Mouse (Mus musculus): ENCODE results near the gene Abl2. TPM values are rescaled to one million over a fixed set of nuclear protein-coding genes. Genes with fewer than 3 reads are reported as not detected.

Abl2 gene
- polyA plus RNA-seq, 1 experiment from 2014 or later, result 3.9 TPM

GRCm38 (mm10) chr1:156543999-156544398 is 14.6 kb upstream of the Abl2 start:
- Histone ChIP-seq H3K9me3 (no peaks in the 10 kb centered on the region), H3K4me1 (no peaks in the 10 kb centered on the region), H3K9ac (no peak overlapping the region), H3K36me3 (no peaks in the 10 kb centered on the region), H3K4me2 (no peak overlapping the region), H3K4me3 (no peak overlapping the region), H3K27ac (no peak overlapping the region), H3K27me3 (no peaks in the 10 kb centered on the region)
- 12% methylated on average over 12 of the region's 12 CpGs for WGBS
- no peak for ATAC-seq (ENCODE audit: borderline replicate concordance, extremely low read depth, low FRiP score, low TSS enrichment)

DNA sequence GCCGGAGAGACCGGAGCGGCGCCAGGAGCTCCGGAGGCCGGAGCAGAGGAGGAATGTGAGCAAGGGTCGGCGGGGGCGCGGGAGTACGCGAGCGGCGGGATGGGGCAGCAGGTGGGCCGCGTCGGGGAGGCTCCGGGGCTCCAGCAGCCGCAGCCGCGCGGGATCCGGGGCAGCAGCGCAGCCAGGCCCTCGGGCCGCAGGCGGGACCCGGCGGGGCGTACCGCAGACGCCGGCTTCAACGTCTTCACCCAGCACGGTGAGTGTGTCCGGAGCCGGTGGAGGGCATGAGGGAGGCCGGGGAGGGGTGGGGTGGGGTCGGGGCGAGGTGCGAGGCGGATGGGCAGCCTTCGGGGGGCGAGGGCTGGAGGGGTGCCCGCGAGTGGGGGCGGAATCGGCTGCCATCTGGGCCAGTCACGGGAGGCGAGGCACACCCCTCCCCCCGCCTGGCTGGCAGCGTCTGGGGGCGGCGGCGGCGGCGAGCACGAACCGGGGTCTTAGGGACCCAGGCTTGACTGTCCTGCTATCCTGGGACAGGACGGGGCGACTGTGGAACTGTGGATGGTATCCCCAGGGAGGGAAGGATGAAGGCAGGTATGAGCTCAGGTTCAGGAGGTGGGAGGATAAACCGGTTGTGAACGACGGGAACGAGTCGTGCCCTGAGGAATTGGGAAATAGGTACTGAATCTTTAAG is 509 bp downstream of the Abl2 start:
- Histone ChIP-seq H3K4me1 (peaks cover 12% of the 10 kb centered on the region), H3K9me3 (no peaks in the 10 kb centered on the region), H3K27ac (peak overlapping the region; percentile 94), H3K9ac (peak overlapping the region; percentile 97), H3K4me3 (peak overlapping the region; percentile 97), H3K27me3 (no peaks in the 10 kb centered on the region), H3K4me2 (peak overlapping the region; percentile 68), H3K36me3 (no peaks in the 10 kb centered on the region)
- under 1% methylated on average over 52 of the region's 66 CpGs for WGBS
- ATAC-seq (ENCODE audit: borderline replicate concordance, extremely low read depth, low FRiP score, low TSS enrichment), result peak; percentile 65

DNA sequence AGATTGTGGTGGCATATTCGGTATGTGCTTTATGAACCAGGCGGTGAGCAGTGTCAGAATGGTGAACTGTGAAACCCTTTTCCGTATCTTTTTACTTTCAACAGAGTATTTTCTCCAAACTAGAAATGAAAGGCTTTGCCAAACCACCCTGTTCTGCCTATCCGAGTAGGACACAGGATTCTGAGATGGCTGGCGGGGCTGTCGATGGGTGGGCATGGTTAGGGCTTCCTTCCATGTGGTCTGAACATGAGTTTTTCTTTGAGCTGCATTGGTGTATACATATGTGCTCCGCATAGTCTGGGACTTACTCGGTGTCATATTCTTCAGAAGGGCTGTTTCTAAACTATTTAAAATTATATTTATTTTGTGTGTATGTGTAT is 1.0 kb downstream of the Abl2 start:
- Histone ChIP-seq H3K27me3 (no peaks in the 10 kb centered on the region), H3K9ac (peak overlapping the region; percentile 97), H3K27ac (peak overlapping the region; percentile 94), H3K9me3 (no peaks in the 10 kb centered on the region), H3K4me2 (peak overlapping the region; percentile 68), H3K36me3 (no peaks in the 10 kb centered on the region), H3K4me3 (peak overlapping the region; percentile 97), H3K4me1 (peaks cover 12% of the 10 kb centered on the region)
- ATAC-seq (ENCODE audit: borderline replicate concordance, extremely low read depth, low FRiP score, low TSS enrichment), result no peak
- 5% methylated on average over 8 of the region's 8 CpGs for WGBS

DNA sequence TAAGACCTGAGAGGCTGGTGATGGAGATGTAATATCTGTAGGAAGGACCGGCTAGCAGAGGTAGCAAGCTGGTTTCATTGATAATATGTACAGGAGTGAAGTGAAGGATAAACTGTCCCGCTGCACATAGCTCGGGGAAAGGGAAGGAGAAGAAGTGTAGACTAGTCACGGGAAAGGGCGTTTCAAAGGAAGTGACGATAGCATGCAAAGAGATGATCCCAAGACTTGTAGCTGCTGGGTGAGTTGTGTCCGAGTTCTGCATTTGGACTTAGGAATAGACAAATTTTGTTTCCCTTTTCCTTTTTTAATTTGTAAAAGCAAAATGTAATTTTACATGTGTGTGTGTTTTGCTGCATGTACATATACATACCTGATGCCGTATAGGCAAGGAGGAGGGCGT is 1.9 kb downstream of the Abl2 start:
- Histone ChIP-seq H3K4me3 (no peak overlapping the region), H3K9me3 (no peaks in the 10 kb centered on the region), H3K36me3 (0 out of 2 replicates have a peak, but pooled peaks cover 2% of the 10 kb centered on the region), H3K9ac (no peak overlapping the region), H3K27me3 (no peaks in the 10 kb centered on the region), H3K27ac (no peak overlapping the region), H3K4me2 (peak overlapping the region; percentile 68; the same call in 1 of the 2 replicates), H3K4me1 (peaks cover 12% of the 10 kb centered on the region)
- WGBS, result 77% methylated on average over 9 of the region's 9 CpGs
- no peak for ATAC-seq (ENCODE audit: borderline replicate concordance, extremely low read depth, low FRiP score, low TSS enrichment)

GRCm38 (mm10) chr1:156565328-156565727 is 6.7 kb downstream of the Abl2 start:
- ATAC-seq (ENCODE audit: borderline replicate concordance, extremely low read depth, low FRiP score, low TSS enrichment), result no peak
- 0 out of 2 replicates have a peak, but pooled peaks cover 2% of the 10 kb centered on the region for H3K36me3 ChIP-seq
- no peak overlapping the region for H3K27ac ChIP-seq
- 86% methylated on average over 2 of the region's 2 CpGs for WGBS
- H3K4me3 ChIP-seq, result no peak overlapping the region
- H3K27me3 ChIP-seq, result no peaks in the 10 kb centered on the region
- H3K4me2 ChIP-seq, result no peak overlapping the region
- H3K4me1 ChIP-seq, result peaks cover 13% of the 10 kb centered on the region
- H3K9ac ChIP-seq, result no peak overlapping the region
- H3K9me3 ChIP-seq, result no peaks in the 10 kb centered on the region

DNA sequence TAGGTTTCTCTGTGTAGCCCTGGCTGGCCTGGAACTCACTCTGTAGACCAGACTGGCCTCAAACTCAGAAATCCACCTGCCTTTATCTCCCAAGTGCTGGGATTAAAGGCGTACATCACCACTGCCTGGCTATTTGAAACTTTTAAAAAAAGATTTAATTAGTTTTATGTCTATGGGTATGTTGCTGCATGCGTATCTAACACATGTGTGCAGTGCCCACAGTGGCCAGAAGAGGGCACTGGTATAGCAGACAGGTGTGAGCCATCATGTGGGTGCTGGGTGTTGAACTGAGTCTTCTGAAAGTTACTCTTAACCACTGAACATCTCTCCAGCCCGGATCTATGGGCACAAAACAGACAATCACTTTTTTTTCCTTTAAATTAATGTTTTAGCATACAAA is 7.5 kb downstream of the Abl2 start:
- Histone ChIP-seq H3K9me3 (no peaks in the 10 kb centered on the region), H3K27me3 (no peaks in the 10 kb centered on the region), H3K27ac (no peak overlapping the region), H3K9ac (no peak overlapping the region), H3K36me3 (0 out of 2 replicates have a peak, but pooled peaks cover 2% of the 10 kb centered on the region), H3K4me1 (peaks cover 11% of the 10 kb centered on the region), H3K4me2 (no peak overlapping the region), H3K4me3 (no peak overlapping the region)
- ATAC-seq (ENCODE audit: borderline replicate concordance, extremely low read depth, low FRiP score, low TSS enrichment), result no peak
- 94% methylated on average over 3 of the region's 3 CpGs for WGBS

GRCm38 (mm10) chr1:156569615-156570014 is 11.0 kb downstream of the Abl2 start:
- no peak for ATAC-seq (ENCODE audit: borderline replicate concordance, extremely low read depth, low FRiP score, low TSS enrichment)
- no peak overlapping the region for H3K4me2 ChIP-seq
- H3K9me3 ChIP-seq, result no peaks in the 10 kb centered on the region
- no peak overlapping the region for H3K27ac ChIP-seq
- H3K4me3 ChIP-seq, result no peak overlapping the region
- 0 out of 2 replicates have a peak, but pooled peaks cover 2% of the 10 kb centered on the region for H3K36me3 ChIP-seq
- WGBS, result 81% methylated on average over 4 of the region's 4 CpGs
- H3K9ac ChIP-seq, result no peak overlapping the region
- peaks cover 11% of the 10 kb centered on the region for H3K4me1 ChIP-seq
- no peaks in the 10 kb centered on the region for H3K27me3 ChIP-seq

- Histone ChIP-seq H3K9ac (no peak overlapping the region), H3K27ac (no peak overlapping the region)
- ATAC-seq (ENCODE audit: borderline replicate concordance, extremely low read depth, low FRiP score, low TSS enrichment), result no peak
Observed at GRCm38 (mm10) chr1:156572952-156573351, 14.4 kb downstream of the Abl2 start.

GRCm38 (mm10) chr1:156581149-156581548 is 22.6 kb downstream of the Abl2 start:
- Histone ChIP-seq H3K27me3 (no peaks in the 10 kb centered on the region), H3K9me3 (no peaks in the 10 kb centered on the region), H3K4me1 (peaks cover 10% of the 10 kb centered on the region; the same call in 1 of the 2 replicates), H3K36me3 (no peaks in the 10 kb centered on the region), H3K4me3 (no peak overlapping the region), H3K27ac (no peak overlapping the region), H3K9ac (no peak overlapping the region), H3K4me2 (no peak overlapping the region)
- WGBS, result 57% methylated on average over 11 of the region's 11 CpGs
- no peak for ATAC-seq (ENCODE audit: borderline replicate concordance, extremely low read depth, low FRiP score, low TSS enrichment)

More at GRCm38 (mm10) chr1:156572952-156573351, 14.4 kb downstream of the Abl2 start:
- Histone ChIP-seq H3K4me1 (peaks cover 10% of the 10 kb centered on the region), H3K9me3 (no peaks in the 10 kb centered on the region), H3K27me3 (no peaks in the 10 kb centered on the region), H3K4me2 (no peak overlapping the region), H3K4me3 (no peak overlapping the region), H3K36me3 (no peaks in the 10 kb centered on the region)
- WGBS, result 70% methylated on average over 4 of the region's 4 CpGs

- H3K9me3 ChIP-seq, result no peaks in the 10 kb centered on the region
- H3K36me3 ChIP-seq, result no peaks in the 10 kb centered on the region
- 74% methylated on average over 1 of the region's 1 CpGs for whole genome bisulfite sequencing
- no peaks in the 10 kb centered on the region for H3K27me3 ChIP-seq
- H3K4me3 ChIP-seq, result no peak overlapping the region
- peaks cover 11% of the 10 kb centered on the region; the same call in 1 of the 2 replicates for H3K4me1 ChIP-seq
- H3K9ac ChIP-seq, result no peak overlapping the region
- ATAC-seq (ENCODE audit: borderline replicate concordance, extremely low read depth, low FRiP score, low TSS enrichment), result no peak
- no peak overlapping the region for H3K27ac ChIP-seq
- H3K4me2 ChIP-seq, result no peak overlapping the region
Observed at GRCm38 (mm10) chr1:156584175-156584574, 25.6 kb downstream of the Abl2 start.

- no peak for ATAC-seq (ENCODE audit: borderline replicate concordance, extremely low read depth, low FRiP score, low TSS enrichment)
- 77% methylated on average over 3 of the region's 3 CpGs for WGBS
Observed at GRCm38 (mm10) chr1:156585512-156585911, 26.9 kb downstream of the Abl2 start.

DNA sequence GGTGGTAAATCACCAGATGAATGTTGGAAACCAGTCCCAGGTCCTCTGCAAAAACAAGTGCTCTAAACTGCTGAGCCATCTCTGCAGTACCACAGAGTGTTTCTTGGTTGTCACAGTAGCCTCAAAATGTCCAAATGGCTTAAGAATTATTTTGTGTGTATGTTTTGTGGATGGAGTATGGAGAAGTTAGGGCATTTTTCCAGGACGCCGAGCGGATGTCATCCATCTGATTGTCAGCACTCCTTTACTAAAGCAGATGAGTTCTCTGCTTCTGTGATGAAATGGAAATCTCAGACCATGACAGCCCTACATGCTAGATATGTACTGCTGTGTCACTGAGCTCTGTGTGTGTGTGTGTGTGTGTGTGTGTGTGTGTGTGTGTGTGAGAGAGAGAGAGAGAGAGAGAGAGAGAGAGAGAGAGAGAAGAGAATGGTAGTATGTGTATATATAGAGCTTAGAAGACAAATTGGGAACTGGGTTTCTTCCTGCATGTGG is 31.3 kb downstream of the Abl2 start:
- Histone ChIP-seq H3K27me3 (no peaks in the 10 kb centered on the region), H3K36me3 (no peaks in the 10 kb centered on the region), H3K9ac (no peak overlapping the region), H3K9me3 (no peaks in the 10 kb centered on the region), H3K4me1 (0 out of 2 replicates have a peak, but pooled peaks cover 10% of the 10 kb centered on the region), H3K4me2 (no peak overlapping the region), H3K4me3 (no peak overlapping the region), H3K27ac (no peak overlapping the region)
- WGBS, result 57% methylated on average over 3 of the region's 3 CpGs
- no peak; the same call in 1 of the 2 replicates for ATAC-seq (ENCODE audit: borderline replicate concordance, extremely low read depth, low FRiP score, low TSS enrichment)

More at GRCm38 (mm10) chr1:156585512-156585911, 26.9 kb downstream of the Abl2 start:
- H3K4me1 ChIP-seq, result peaks cover 21% of the 10 kb centered on the region; the same call in 1 of the 2 replicates
- no peaks in the 10 kb centered on the region for H3K27me3 ChIP-seq
- no peak overlapping the region for H3K4me2 ChIP-seq
- no peaks in the 10 kb centered on the region for H3K9me3 ChIP-seq
- H3K9ac ChIP-seq, result no peak overlapping the region
- no peak overlapping the region for H3K4me3 ChIP-seq
- H3K27ac ChIP-seq, result no peak overlapping the region
- H3K36me3 ChIP-seq, result no peaks in the 10 kb centered on the region

Measured in lung, embryonic 15.5 days (tissue).